Mouse (Mus musculus): ENCODE measurements around the gene Osbpl11. TPM values are rescaled to one million over a fixed set of nuclear protein-coding genes. Genes with fewer than 3 reads are reported as not detected.
"Not testable (repeated sequence)": the region's sequence is repeated elsewhere in the genome, so short reads cannot be mapped to it uniquely, and the experiment has no call there.

The Osbpl11 gene
- 8.3 TPM for polyA plus RNA-seq (2012; fragmentation: generic; extraction: Trizol)
- long read RNA-seq, experiment 1, full-length matches to known transcripts: 3 of 9 reads
- long read RNA-seq, experiment 1, partial matches to known transcripts: 5 of 9 reads
- long read RNA-seq, experiment 1, other reads (novel, unspliced or antisense): 1 of 9 reads
- long read RNA-seq, experiment 2, full-length matches to known transcripts: 192 of 227 reads
- long read RNA-seq, experiment 2, partial matches to known transcripts: 3 of 227 reads
- long read RNA-seq, experiment 2, other reads (novel, unspliced or antisense): 32 of 227 reads

- TF ChIP-seq MYOG (IDR thresholded peaks at IDR 0.05; ENCODE audit: control insufficient read depth, extremely low read depth, insufficient read length): no peak
- Histone ChIP-seq H3K27me3 (ENCODE audit: control insufficient read depth, insufficient read depth, insufficient read length) (no peaks in the 10 kb centered on the region), H3K79me2 (ENCODE audit: control insufficient read depth, insufficient read depth) (peaks cover 48% of the 10 kb centered on the region), H3ac (ENCODE audit: control insufficient read depth, insufficient read length, low read depth) (peak within 1 kb of the TSS; percentile 96), H3K36me3 (ENCODE audit: control insufficient read depth, insufficient read depth) (no peaks in the 10 kb centered on the region), H3K4me3 (ENCODE audit: insufficient read depth, poor library complexity, severe bottlenecking) (peak within 1 kb of the TSS; percentile 76), H3K79me3 (ENCODE audit: low read depth) (peaks cover 28% of the 10 kb centered on the region)
Measured at GRCm38 (mm10) chr16:33184901-33185260, at the start of gene Osbpl11. TSS of gene Osbpl11 (plus strand) at chr16:33185071.

- Histone ChIP-seq H3K79me3 (ENCODE audit: low read depth) (no peaks in the 10 kb centered on the region), H3K4me3 (ENCODE audit: insufficient read depth, poor library complexity, severe bottlenecking) (no peak overlapping the region), H3K36me3 (ENCODE audit: control insufficient read depth, insufficient read depth) (no peaks in the 10 kb centered on the region), H3ac (ENCODE audit: control insufficient read depth, insufficient read length, low read depth) (no peak overlapping the region), H3K79me2 (ENCODE audit: control insufficient read depth, insufficient read depth) (no peaks in the 10 kb centered on the region), H3K27me3 (ENCODE audit: control insufficient read depth, insufficient read depth, insufficient read length) (peaks cover 11% of the 10 kb centered on the region)
- TF ChIP-seq FOSL1 (IDR thresholded peaks at IDR 0.05; ENCODE audit: insufficient read depth, low read length, poor library complexity, severe bottlenecking) (no peak), USF1 (IDR thresholded peaks at IDR 0.05; ENCODE audit: low read depth) (no peak)
Measured at GRCm38 (mm10) chr16:33135167-33135566, 49.7 kb upstream of the Osbpl11 start.

GRCm38 (mm10) chr16:33139061-33139460, 45.8 kb upstream of the Osbpl11 start:
- not testable (repeated sequence) for H3ac ChIP-seq (ENCODE audit: control insufficient read depth, insufficient read length, low read depth); H3K36me3 ChIP-seq (ENCODE audit: control insufficient read depth, insufficient read depth); H3K79me3 ChIP-seq (ENCODE audit: low read depth); H3K79me2 ChIP-seq (ENCODE audit: control insufficient read depth, insufficient read depth); H3K4me3 ChIP-seq (ENCODE audit: insufficient read depth, poor library complexity, severe bottlenecking)
- peaks cover 18% of the 10 kb centered on the region for H3K27me3 ChIP-seq (ENCODE audit: control insufficient read depth, insufficient read depth, insufficient read length)

- Histone ChIP-seq H3ac (ENCODE audit: control insufficient read depth, insufficient read length, low read depth) (no peak overlapping the region), H3K79me2 (ENCODE audit: control insufficient read depth, insufficient read depth) (no peaks in the 10 kb centered on the region), H3K4me3 (ENCODE audit: insufficient read depth, poor library complexity, severe bottlenecking) (no peak overlapping the region), H3K79me3 (ENCODE audit: low read depth) (no peaks in the 10 kb centered on the region), H3K27me3 (ENCODE audit: control insufficient read depth, insufficient read depth, insufficient read length) (peaks cover 18% of the 10 kb centered on the region), H3K36me3 (ENCODE audit: control insufficient read depth, insufficient read depth) (no peaks in the 10 kb centered on the region)
- TF ChIP-seq CTCF (IDR thresholded peaks at IDR 0.05; ENCODE audit: control insufficient read depth, insufficient read depth, insufficient read length) (no peak), USF1 (IDR thresholded peaks at IDR 0.05; ENCODE audit: low read depth) (no peak), MYOD1 (IDR thresholded peaks at IDR 0.05; ENCODE audit: control insufficient read depth, insufficient read length, low read depth) (no peak), FOSL1 (IDR thresholded peaks at IDR 0.05; ENCODE audit: insufficient read depth, low read length, poor library complexity, severe bottlenecking) (no peak), MYOG (IDR thresholded peaks at IDR 0.05; ENCODE audit: control insufficient read depth, extremely low read depth, insufficient read length) (no peak), MAX (IDR thresholded peaks at IDR 0.05) (no peak)
Measured at GRCm38 (mm10) chr16:33141758-33142280, 43.1 kb upstream of the Osbpl11 start.

- Histone ChIP-seq H3K4me3 (ENCODE audit: insufficient read depth, poor library complexity, severe bottlenecking) (no peak overlapping the region), H3K79me2 (ENCODE audit: control insufficient read depth, insufficient read depth) (no peaks in the 10 kb centered on the region), H3K27me3 (ENCODE audit: control insufficient read depth, insufficient read depth, insufficient read length) (peaks cover 15% of the 10 kb centered on the region), H3K79me3 (ENCODE audit: low read depth) (no peaks in the 10 kb centered on the region), H3ac (ENCODE audit: control insufficient read depth, insufficient read length, low read depth) (no peak overlapping the region), H3K36me3 (ENCODE audit: control insufficient read depth, insufficient read depth) (no peaks in the 10 kb centered on the region)
- TF ChIP-seq USF1 (IDR thresholded peaks at IDR 0.05; ENCODE audit: low read depth): no peak
- TF ChIP-seq FOSL1 (IDR thresholded peaks at IDR 0.05; ENCODE audit: insufficient read depth, low read length, poor library complexity, severe bottlenecking): no peak
- TF ChIP-seq MYOD1 (IDR thresholded peaks at IDR 0.05; ENCODE audit: control insufficient read depth, insufficient read length, low read depth): no peak
- TF ChIP-seq MYOG (IDR thresholded peaks at IDR 0.05; ENCODE audit: control insufficient read depth, extremely low read depth, insufficient read length): no peak
- no peak for TF ChIP-seq CEBPB (IDR thresholded peaks at IDR 0.05; ENCODE audit: low read depth)
- no peak for TF ChIP-seq CTCF (IDR thresholded peaks at IDR 0.05; ENCODE audit: control insufficient read depth, insufficient read depth, insufficient read length)
- TF ChIP-seq MAX (IDR thresholded peaks at IDR 0.05): no peak
Measured at GRCm38 (mm10) chr16:33143452-33143851, 41.4 kb upstream of the Osbpl11 start.

- Histone ChIP-seq H3K4me3 (ENCODE audit: insufficient read depth, poor library complexity, severe bottlenecking) (no peak overlapping the region), H3K79me3 (ENCODE audit: low read depth) (no peaks in the 10 kb centered on the region), H3K36me3 (ENCODE audit: control insufficient read depth, insufficient read depth) (no peaks in the 10 kb centered on the region), H3ac (ENCODE audit: control insufficient read depth, insufficient read length, low read depth) (no peak overlapping the region), H3K27me3 (ENCODE audit: control insufficient read depth, insufficient read depth, insufficient read length) (peaks cover 4% of the 10 kb centered on the region), H3K79me2 (ENCODE audit: control insufficient read depth, insufficient read depth) (no peaks in the 10 kb centered on the region)
- TF ChIP-seq CTCF (IDR thresholded peaks at IDR 0.05; ENCODE audit: control insufficient read depth, insufficient read depth, insufficient read length): no peak
- TF ChIP-seq MAX (IDR thresholded peaks at IDR 0.05): no peak
- no peak for TF ChIP-seq MYOG (IDR thresholded peaks at IDR 0.05; ENCODE audit: control insufficient read depth, extremely low read depth, insufficient read length)
- TF ChIP-seq USF1 (IDR thresholded peaks at IDR 0.05; ENCODE audit: low read depth): no peak
- no peak for TF ChIP-seq CEBPB (IDR thresholded peaks at IDR 0.05; ENCODE audit: low read depth)
- no peak for TF ChIP-seq MYOD1 (IDR thresholded peaks at IDR 0.05; ENCODE audit: control insufficient read depth, insufficient read length, low read depth)
- TF ChIP-seq FOSL1 (IDR thresholded peaks at IDR 0.05; ENCODE audit: insufficient read depth, low read length, poor library complexity, severe bottlenecking): no peak
Measured at GRCm38 (mm10) chr16:33146185-33146584, 38.7 kb upstream of the Osbpl11 start.

All from C2C12 (cell line).